Mouse (Mus musculus) forebrain, embryonic 14.5 days (tissue): ENCODE data around the gene Prss48. TPM values are rescaled to one million over a fixed set of nuclear protein-coding genes. Genes with fewer than 3 reads are reported as not detected.

Experiments used
- ATAC-seq: fragments of 200-750 bp; cut with Nextera tagmentation; 2 replicates; pipeline ENCODE4 v1.8.0; 2017; ENCODE audit warnings: mild to moderate bottlenecking, moderate library complexity
- DNase-seq: peaks from one replicate; pipeline ENCODE4 v3.0.0-alpha.2; 2015; ENCODE audit warnings: low spot score
- H3K27ac ChIP-seq: fragments of 300-500 bp; sonication (generic); 2 replicates; pipeline ENCODE4 v1.5.1; 2014; ENCODE audit warnings: low read depth, mild to moderate bottlenecking, control low read depth, low read length, moderate library complexity
- H3K27me3 ChIP-seq: fragments of 300-500 bp; sonication (generic); replicated peaks from 2 replicates; pipeline ENCODE4 v1.6.1; 2014; ENCODE audit warnings: low read length, control low read depth, mixed read lengths; ENCODE audit not compliant: control insufficient read depth, insufficient read depth
- H3K36me3 ChIP-seq: fragments of 300-500 bp; sonication (generic); 2 replicates; pipeline ENCODE4 v1.6.1; 2014; ENCODE audit warnings: low read length, control low read depth; ENCODE audit not compliant: control insufficient read depth, insufficient read depth
- H3K4me1 ChIP-seq: fragments of 300-500 bp; sonication (generic); 2 replicates; pipeline ENCODE4 v1.6.1; 2014; ENCODE audit warnings: antibody characterized with exemption, low read length, control low read depth; ENCODE audit not compliant: control insufficient read depth, insufficient read depth
- H3K4me2 ChIP-seq: fragments of 300-500 bp; sonication (generic); 2 replicates; pipeline ENCODE4 v1.6.1; 2014; ENCODE audit warnings: mild to moderate bottlenecking, control low read depth, low read length
- H3K4me3 ChIP-seq: fragments of 300-500 bp; sonication (generic); 2 replicates; pipeline ENCODE4 v1.5.1; 2014; ENCODE audit warnings: low read depth, low read length, control low read depth
- H3K9ac ChIP-seq: fragments of 300-500 bp; sonication (generic); 2 replicates; pipeline ENCODE4 v1.6.1; 2014; ENCODE audit warnings: mild to moderate bottlenecking, low read length, control low read depth, moderate library complexity
- H3K9me3 ChIP-seq: fragments of 300-500 bp; sonication (generic); replicated peaks from 2 replicates; pipeline ENCODE4 v1.6.1; 2016; ENCODE audit warnings: low read length, control low read depth, mixed read lengths; ENCODE audit not compliant: control insufficient read depth
- WGBS: fragments of 180-500 bp; shearing (Covaris S2); extraction: QIAGEN DNeasy Blood & Tissue Kit; methylation state at CpG from one replicate; pipeline ENCODE4 v1.1.7; 2014; 5-methylcytosine and 5-hydroxymethylcytosine counted together
- polyA plus RNA-seq: library from polyadenylated mRNA; unstranded; fragments of >200 nt; fragmentation: Nextera tagmentation; extraction: Ambion mirVana; gene quantifications from 2 replicates; pipeline ENCODE4 v1.2.1, GENCODE M21; 2014

The Prss48 gene
- polyA plus RNA-seq, 1 experiment from 2014 or later, result not detected

- H3K9ac ChIP-seq, result no peak overlapping the region
Measured at GRCm38 (mm10) chr3:86028658-86029375, 26.5 kb upstream of the Prss48 start.

DNA sequence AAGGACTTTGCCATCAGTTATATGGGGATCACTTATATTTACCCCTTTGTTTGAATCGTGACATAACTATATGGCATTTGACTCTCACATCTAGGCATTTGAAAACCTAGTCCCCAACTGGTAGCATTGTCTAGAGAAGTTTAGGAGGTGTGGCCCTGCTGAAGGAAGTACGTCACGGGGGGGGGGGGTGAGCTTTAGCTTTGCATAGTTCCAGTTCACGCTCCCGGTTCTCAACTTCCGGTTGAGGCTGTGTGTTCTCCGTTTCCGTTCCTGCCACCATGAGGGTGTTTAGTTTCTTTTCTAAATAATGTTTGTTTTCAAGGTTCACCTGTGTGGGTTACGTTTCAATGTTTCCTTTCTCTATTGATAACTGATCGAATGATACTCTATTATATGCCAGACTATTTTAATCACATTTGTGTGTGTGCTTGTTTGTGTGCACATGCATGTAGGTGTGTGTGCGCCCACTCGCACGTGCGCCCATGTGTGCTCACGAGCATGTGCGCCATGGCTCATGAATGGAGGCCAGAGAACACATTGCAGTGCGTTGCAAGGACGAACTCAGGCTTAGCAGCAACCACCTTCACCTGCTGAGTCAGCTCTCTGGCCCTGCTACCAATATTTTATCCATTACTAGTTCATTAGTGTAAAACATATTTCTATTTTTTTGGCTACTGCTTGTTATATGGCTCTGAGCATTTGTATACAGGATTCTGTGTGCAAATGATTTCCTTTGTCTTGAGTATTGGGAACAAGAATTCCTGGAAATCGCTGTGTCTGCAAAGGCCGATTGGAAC is 23.2 kb upstream of the Prss48 start:
- WGBS, result 95% methylated on average over 20 of the region's 20 CpGs
- Histone ChIP-seq H3K4me2 (no peak overlapping the region), H3K4me1 (no peaks in the 10 kb centered on the region), H3K9ac (no peak overlapping the region), H3K4me3 (no peak overlapping the region), H3K27me3 (no peaks in the 10 kb centered on the region), H3K9me3 (no peaks in the 10 kb centered on the region), H3K36me3 (no peaks in the 10 kb centered on the region), H3K27ac (no peak overlapping the region)
- DNase-seq (no peak), ATAC-seq (no peak)

More at GRCm38 (mm10) chr3:86028658-86029375, 26.5 kb upstream of the Prss48 start:
- H3K27me3 ChIP-seq, result no peaks in the 10 kb centered on the region
- no peak overlapping the region for H3K4me2 ChIP-seq
- WGBS, result 90% methylated on average over 15 of the region's 15 CpGs
- DNase-seq (no peak), ATAC-seq (no peak)
- H3K27ac ChIP-seq, result no peak overlapping the region
- no peaks in the 10 kb centered on the region for H3K4me1 ChIP-seq
- H3K9me3 ChIP-seq, result no peaks in the 10 kb centered on the region
- no peak overlapping the region for H3K4me3 ChIP-seq
- H3K36me3 ChIP-seq, result no peaks in the 10 kb centered on the region

GRCm38 (mm10) chr3:86024065-86024795 is 21.9 kb upstream of the Prss48 start:
- DNase-seq, result no peak
- no peaks in the 10 kb centered on the region for H3K9me3 ChIP-seq
- no peak overlapping the region for H3K4me3 ChIP-seq
- H3K4me2 ChIP-seq, result no peak overlapping the region
- H3K36me3 ChIP-seq, result no peaks in the 10 kb centered on the region
- no peak overlapping the region for H3K9ac ChIP-seq
- WGBS, result 93% methylated on average over 12 of the region's 12 CpGs
- H3K4me1 ChIP-seq, result no peaks in the 10 kb centered on the region
- no peaks in the 10 kb centered on the region for H3K27me3 ChIP-seq
- no peak overlapping the region for H3K27ac ChIP-seq
- ATAC-seq, result no peak

- Histone ChIP-seq H3K27me3 (no peaks in the 10 kb centered on the region), H3K9ac (no peak overlapping the region), H3K9me3 (no peaks in the 10 kb centered on the region), H3K36me3 (no peaks in the 10 kb centered on the region), H3K4me1 (no peaks in the 10 kb centered on the region), H3K27ac (no peak overlapping the region), H3K4me2 (no peak overlapping the region), H3K4me3 (no peak overlapping the region)
- ATAC-seq, result no peak
- DNase-seq, result no peak
- 89% methylated on average over 4 of the region's 4 CpGs for WGBS
Measured at GRCm38 (mm10) chr3:86021651-86022050, 19.4 kb upstream of the Prss48 start.

- Histone ChIP-seq H3K9ac (no peak overlapping the region), H3K4me3 (no peak overlapping the region), H3K27ac (no peak overlapping the region), H3K9me3 (no peaks in the 10 kb centered on the region), H3K27me3 (no peaks in the 10 kb centered on the region), H3K4me2 (no peak overlapping the region), H3K36me3 (no peaks in the 10 kb centered on the region), H3K4me1 (no peaks in the 10 kb centered on the region)
- WGBS, result 93% methylated on average over 16 of the region's 16 CpGs
- no peak for DNase-seq
- no peak for ATAC-seq
Measured at GRCm38 (mm10) chr3:86020921-86021650, 18.8 kb upstream of the Prss48 start.

DNA sequence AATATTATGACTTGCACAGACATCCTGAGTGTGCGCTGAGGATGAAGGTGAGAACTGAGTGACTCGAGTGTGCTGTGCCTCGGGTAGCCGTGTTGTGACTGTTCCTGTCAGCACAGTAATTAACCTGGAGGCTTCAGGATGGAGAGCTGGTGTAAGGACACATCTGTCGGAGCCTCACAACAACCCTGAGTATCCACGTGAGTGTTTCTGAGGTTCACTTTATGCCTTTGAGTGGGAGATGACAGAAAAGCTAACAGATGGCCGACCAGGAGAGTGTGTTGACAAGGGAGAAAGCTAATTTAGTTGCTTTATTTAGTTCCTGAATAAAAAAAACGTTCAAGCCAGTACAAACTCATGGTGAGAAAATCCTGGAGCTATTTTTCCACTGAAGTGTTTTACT is 15.2 kb upstream of the Prss48 start:
- peak; percentile 76 for DNase-seq
- no peak overlapping the region for H3K9ac ChIP-seq
- WGBS, result 56% methylated on average over 8 of the region's 8 CpGs

GRCm38 (mm10) chr3:86016965-86017364 is 14.7 kb upstream of the Prss48 start:
- Histone ChIP-seq H3K4me1 (no peaks in the 10 kb centered on the region), H3K4me2 (no peak overlapping the region), H3K27ac (no peak overlapping the region), H3K4me3 (no peak overlapping the region), H3K9ac (no peak overlapping the region), H3K9me3 (no peaks in the 10 kb centered on the region), H3K36me3 (no peaks in the 10 kb centered on the region), H3K27me3 (no peaks in the 10 kb centered on the region)
- WGBS, result 97% methylated on average over 1 of the region's 1 CpGs
- DNase-seq (no peak), ATAC-seq (no peak)

More for the DNA sequence above, 15.2 kb upstream of the Prss48 start:
- Histone ChIP-seq H3K4me3 (no peak overlapping the region), H3K27me3 (no peaks in the 10 kb centered on the region), H3K9me3 (no peaks in the 10 kb centered on the region), H3K4me1 (no peaks in the 10 kb centered on the region), H3K36me3 (no peaks in the 10 kb centered on the region), H3K4me2 (no peak overlapping the region), H3K27ac (no peak overlapping the region)
- ATAC-seq, result peak; percentile 92

DNA sequence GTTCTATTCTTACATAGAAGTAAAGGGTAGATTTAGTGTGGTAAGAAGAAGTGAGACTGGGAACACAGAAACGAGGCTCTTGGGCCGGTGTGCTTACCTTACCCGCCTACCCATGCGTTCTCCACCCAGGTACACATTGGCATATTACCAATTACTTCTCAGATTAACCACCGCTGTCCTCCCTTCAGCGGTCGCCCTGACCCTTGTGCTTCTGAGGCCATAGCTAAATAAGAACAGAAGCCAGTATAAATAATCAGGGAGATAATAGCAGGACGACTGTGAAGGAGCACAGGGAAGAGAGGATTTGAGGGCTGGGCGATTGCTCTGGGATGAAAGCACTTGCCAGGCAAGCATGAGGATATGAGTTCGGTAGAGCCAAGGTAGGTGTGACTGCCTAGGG is 11.5 kb upstream of the Prss48 start:
- Histone ChIP-seq H3K27me3 (no peaks in the 10 kb centered on the region), H3K9me3 (no peaks in the 10 kb centered on the region), H3K36me3 (no peaks in the 10 kb centered on the region), H3K27ac (no peak overlapping the region), H3K4me1 (no peaks in the 10 kb centered on the region), H3K4me3 (no peak overlapping the region), H3K4me2 (no peak overlapping the region), H3K9ac (no peak overlapping the region)
- no peak for DNase-seq
- 88% methylated on average over 10 of the region's 10 CpGs for WGBS
- ATAC-seq, result no peak
